Mouse (Mus musculus): ENCODE measurements around the gene Tle1. TPM values are rescaled to one million over a fixed set of nuclear protein-coding genes. Genes with fewer than 3 reads are reported as not detected.

Tle1 gene
- polyA plus RNA-seq (2015; fragmentation: Nextera tagmentation; extraction: Ambion mirVana) = 7.7 and 8.7 TPM in 2 replicates

GRCm38 (mm10) chr4:72200559-72201409 is at the start of gene Tle1:
Gene Tle1 (minus strand): TSS chr4:72200919.
- H3K9ac ChIP-seq (ENCODE audit: low read depth, low read length) = peak within 1 kb of the TSS; percentile 76
- peak within 1 kb of the TSS; percentile 84 for H3K27ac ChIP-seq (ENCODE audit: low read length)
- ATAC-seq (ENCODE audit: low read depth) = peak; percentile 90
- H3K4me3 ChIP-seq (ENCODE audit: low read depth, low read length) = peak within 1 kb of the TSS; percentile 78
- no peaks in the 10 kb centered on the region for H3K36me3 ChIP-seq (ENCODE audit: control insufficient read depth, insufficient read depth)
- no peaks in the 10 kb centered on the region for H3K9me3 ChIP-seq (replicated peaks; ENCODE audit: control insufficient read depth, low read length)
- H3K4me1 ChIP-seq (ENCODE audit: control insufficient read depth, low read depth, low read length) = peaks cover 5% of the 10 kb centered on the region; the same call in 1 of the 2 replicates
- H3K27me3 ChIP-seq (ENCODE audit: control insufficient read depth, insufficient read depth, low read depth, low read length) = peaks cover 6% of the 10 kb centered on the region; the same call in 1 of the 2 replicates
- peak within 1 kb of the TSS; percentile 96 for H3K4me2 ChIP-seq (ENCODE audit: low read depth, low read length)
- under 1% methylated on average over 105 of the region's 107 CpGs for WGBS (ENCODE audit: insufficient replicate concordance)

- no peaks in the 10 kb centered on the region for H3K27me3 ChIP-seq (ENCODE audit: control insufficient read depth, insufficient read depth, low read depth, low read length)
- no peaks in the 10 kb centered on the region for H3K9me3 ChIP-seq (replicated peaks; ENCODE audit: control insufficient read depth, low read length)
- no peak overlapping the region for H3K9ac ChIP-seq (ENCODE audit: low read depth, low read length)
- no peak for ATAC-seq (ENCODE audit: low read depth)
- 40% methylated on average over 4 of the region's 4 CpGs for WGBS (ENCODE audit: insufficient replicate concordance)
- H3K27ac ChIP-seq (ENCODE audit: low read length) = no peak overlapping the region
- no peaks in the 10 kb centered on the region for H3K4me1 ChIP-seq (ENCODE audit: control insufficient read depth, low read depth, low read length)
- H3K4me3 ChIP-seq (ENCODE audit: low read depth, low read length) = no peak overlapping the region
- no peaks in the 10 kb centered on the region for H3K36me3 ChIP-seq (ENCODE audit: control insufficient read depth, insufficient read depth)
- no peak overlapping the region for H3K4me2 ChIP-seq (ENCODE audit: low read depth, low read length)
These were observed 33.0 kb upstream of the Tle1 start for GRCm38 (mm10) chr4:72233584-72234219.

DNA sequence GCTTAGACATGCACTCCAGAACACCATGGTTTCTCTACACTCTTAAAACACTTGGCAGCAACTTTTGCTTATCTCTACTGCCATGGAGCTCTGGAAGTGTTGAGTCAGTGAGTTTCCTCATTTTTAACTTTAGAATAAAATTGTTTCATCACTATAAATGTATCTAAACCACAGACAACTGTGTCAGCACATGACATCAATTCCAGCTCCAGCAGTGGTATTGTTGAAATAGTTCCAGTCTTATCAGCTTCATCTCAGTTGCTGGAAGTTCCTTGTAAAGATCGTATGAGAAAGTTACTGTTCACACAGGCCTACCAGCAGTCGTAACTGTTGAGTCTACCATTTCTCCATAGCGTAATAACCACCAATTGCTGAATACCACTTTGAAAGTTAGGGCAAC is 31.5 kb upstream of the Tle1 start:
- no peaks in the 10 kb centered on the region for H3K27me3 ChIP-seq (ENCODE audit: control insufficient read depth, insufficient read depth, low read depth, low read length)
- H3K4me3 ChIP-seq (ENCODE audit: low read depth, low read length) = no peak overlapping the region
- no peak overlapping the region for H3K9ac ChIP-seq (ENCODE audit: low read depth, low read length)
- no peaks in the 10 kb centered on the region for H3K4me1 ChIP-seq (ENCODE audit: control insufficient read depth, low read depth, low read length)
- no peaks in the 10 kb centered on the region for H3K9me3 ChIP-seq (replicated peaks; ENCODE audit: control insufficient read depth, low read length)
- ATAC-seq (ENCODE audit: low read depth) = no peak
- 35% methylated on average over 3 of the region's 3 CpGs for WGBS (ENCODE audit: insufficient replicate concordance)
- H3K4me2 ChIP-seq (ENCODE audit: low read depth, low read length) = no peak overlapping the region
- no peaks in the 10 kb centered on the region for H3K36me3 ChIP-seq (ENCODE audit: control insufficient read depth, insufficient read depth)
- H3K27ac ChIP-seq (ENCODE audit: low read length) = no peak overlapping the region

GRCm38 (mm10) chr4:72230832-72231231 is 30.1 kb upstream of the Tle1 start:
- Histone ChIP-seq H3K9ac (ENCODE audit: low read depth, low read length) (no peak overlapping the region), H3K27me3 (ENCODE audit: control insufficient read depth, insufficient read depth, low read depth, low read length) (no peaks in the 10 kb centered on the region), H3K4me2 (ENCODE audit: low read depth, low read length) (no peak overlapping the region), H3K27ac (ENCODE audit: low read length) (no peak overlapping the region), H3K4me1 (ENCODE audit: control insufficient read depth, low read depth, low read length) (no peaks in the 10 kb centered on the region), H3K36me3 (ENCODE audit: control insufficient read depth, insufficient read depth) (no peaks in the 10 kb centered on the region), H3K9me3 (replicated peaks; ENCODE audit: control insufficient read depth, low read length) (no peaks in the 10 kb centered on the region), H3K4me3 (ENCODE audit: low read depth, low read length) (no peak overlapping the region)
- ATAC-seq (ENCODE audit: low read depth) = no peak

- Histone ChIP-seq H3K4me3 (ENCODE audit: low read depth, low read length) (no peak overlapping the region), H3K9ac (ENCODE audit: low read depth, low read length) (no peak overlapping the region), H3K4me2 (ENCODE audit: low read depth, low read length) (no peak overlapping the region), H3K27me3 (ENCODE audit: control insufficient read depth, insufficient read depth, low read depth, low read length) (no peaks in the 10 kb centered on the region), H3K36me3 (ENCODE audit: control insufficient read depth, insufficient read depth) (no peaks in the 10 kb centered on the region), H3K9me3 (replicated peaks; ENCODE audit: control insufficient read depth, low read length) (no peaks in the 10 kb centered on the region), H3K4me1 (ENCODE audit: control insufficient read depth, low read depth, low read length) (no peaks in the 10 kb centered on the region), H3K27ac (ENCODE audit: low read length) (no peak overlapping the region)
- WGBS (ENCODE audit: insufficient replicate concordance) = 55% methylated on average over 3 of the region's 3 CpGs
- no peak for ATAC-seq (ENCODE audit: low read depth)
These were observed 20.9 kb upstream of the Tle1 start for GRCm38 (mm10) chr4:72221629-72222028.

DNA sequence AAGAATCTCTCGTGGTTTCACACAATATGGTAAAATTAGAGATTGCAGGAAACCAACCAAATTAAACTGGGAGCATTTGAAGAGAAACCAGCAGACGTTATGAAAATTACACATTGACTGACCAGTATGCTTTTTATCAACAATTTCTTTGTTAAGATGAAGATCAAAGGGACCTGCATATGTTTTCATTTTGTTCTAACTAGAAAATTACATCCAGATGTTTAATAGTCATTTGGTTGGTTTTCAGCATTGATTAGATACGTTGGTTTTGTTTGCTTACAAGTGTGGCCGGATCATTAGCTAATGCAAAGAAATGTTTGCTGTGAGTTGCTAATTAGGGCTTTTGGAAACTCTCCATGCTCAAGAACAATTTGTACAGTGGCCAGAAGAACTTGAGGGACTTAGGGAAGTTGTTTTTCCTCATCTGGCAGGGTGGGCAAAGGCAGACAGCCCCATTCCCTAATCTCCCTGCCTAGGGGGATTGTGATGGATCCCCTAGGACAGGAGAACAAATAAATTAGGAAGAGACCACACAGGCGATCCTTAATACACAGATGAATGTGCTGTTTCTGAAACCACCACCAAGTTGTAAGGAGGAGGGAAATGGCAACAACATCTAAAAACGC is 3.8 kb upstream of the Tle1 start:
- H3K4me1 ChIP-seq (ENCODE audit: control insufficient read depth, low read depth, low read length) = peaks cover 3% of the 10 kb centered on the region; the same call in 1 of the 2 replicates
- no peak overlapping the region for H3K27ac ChIP-seq (ENCODE audit: low read length)
- H3K27me3 ChIP-seq (ENCODE audit: control insufficient read depth, insufficient read depth, low read depth, low read length) = peaks cover 6% of the 10 kb centered on the region; the same call in 1 of the 2 replicates
- 22% methylated on average over 6 of the region's 6 CpGs for WGBS (ENCODE audit: insufficient replicate concordance)
- no peaks in the 10 kb centered on the region for H3K36me3 ChIP-seq (ENCODE audit: control insufficient read depth, insufficient read depth)
- H3K9ac ChIP-seq (ENCODE audit: low read depth, low read length) = no peak overlapping the region
- ATAC-seq (ENCODE audit: low read depth) = no peak
- H3K4me2 ChIP-seq (ENCODE audit: low read depth, low read length) = 0 out of 2 replicates have a peak overlapping the region, but pooled peaks have one; percentile 6
- no peak overlapping the region for H3K4me3 ChIP-seq (ENCODE audit: low read depth, low read length)
- no peaks in the 10 kb centered on the region for H3K9me3 ChIP-seq (replicated peaks; ENCODE audit: control insufficient read depth, low read length)

- Histone ChIP-seq H3K4me1 (ENCODE audit: control insufficient read depth, low read depth, low read length) (peaks cover 5% of the 10 kb centered on the region; the same call in 1 of the 2 replicates), H3K36me3 (ENCODE audit: control insufficient read depth, insufficient read depth) (no peaks in the 10 kb centered on the region), H3K9ac (ENCODE audit: low read depth, low read length) (peak overlapping the region; percentile 34), H3K4me2 (ENCODE audit: low read depth, low read length) (peak overlapping the region; percentile 96), H3K9me3 (replicated peaks; ENCODE audit: control insufficient read depth, low read length) (no peaks in the 10 kb centered on the region), H3K4me3 (ENCODE audit: low read depth, low read length) (peak overlapping the region; percentile 78), H3K27ac (ENCODE audit: low read length) (peak overlapping the region; percentile 30), H3K27me3 (ENCODE audit: control insufficient read depth, insufficient read depth, low read depth, low read length) (peaks cover 6% of the 10 kb centered on the region; the same call in 1 of the 2 replicates)
- ATAC-seq (ENCODE audit: low read depth) = no peak
- under 1% methylated on average over 24 of the region's 24 CpGs for WGBS (ENCODE audit: insufficient replicate concordance)
These were observed 837 bp upstream of the Tle1 start for GRCm38 (mm10) chr4:72201521-72201991.

DNA sequence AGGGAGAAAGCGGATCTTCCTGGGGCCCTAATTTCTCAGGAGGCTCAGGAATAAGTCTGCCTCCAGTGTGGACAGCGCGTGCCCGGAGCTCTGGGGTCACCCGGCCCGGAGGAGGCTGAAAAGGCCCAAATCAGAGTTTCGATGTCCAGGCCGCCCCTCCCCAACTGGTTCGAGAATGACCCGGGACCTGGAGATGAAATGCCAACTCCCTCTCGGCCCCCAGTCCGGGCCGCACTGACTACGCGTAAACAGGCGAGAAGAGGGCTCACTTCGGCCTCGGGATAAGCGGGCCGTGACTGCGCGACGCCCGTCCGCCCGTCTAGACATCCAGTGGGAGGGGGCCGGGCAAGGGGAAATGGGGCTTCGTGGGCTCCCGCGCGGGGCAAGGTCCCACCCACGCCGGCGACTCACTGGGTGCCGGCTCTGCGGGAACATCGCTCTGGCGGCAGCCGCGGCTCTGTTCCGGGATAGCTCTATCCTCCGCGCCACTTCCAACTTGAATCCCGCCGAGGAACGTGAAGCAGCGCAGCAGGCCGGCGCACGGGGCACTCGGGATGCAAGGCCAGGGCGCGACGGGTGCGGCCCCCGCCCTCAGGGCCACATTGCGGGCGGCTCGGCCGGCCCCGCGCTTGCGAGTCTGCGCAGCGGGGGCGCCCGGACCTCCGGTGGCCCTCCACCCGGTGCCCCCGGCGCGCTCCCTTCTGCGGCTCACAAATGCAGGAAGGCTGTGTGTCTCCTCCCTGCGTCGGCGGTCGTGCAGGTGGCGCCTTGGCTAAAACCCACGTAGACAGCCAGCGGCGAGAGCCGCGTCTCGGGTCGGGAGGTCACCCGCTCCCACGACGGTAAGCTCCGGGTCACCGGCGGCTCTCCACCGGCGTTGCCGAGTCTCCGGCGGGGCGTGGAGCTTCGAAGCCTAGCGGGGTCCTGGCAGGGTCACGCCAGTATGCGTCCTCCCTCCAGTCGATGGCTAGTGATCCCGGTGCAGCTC is 854 bp downstream of the Tle1 start:
- ATAC-seq (ENCODE audit: low read depth) = no peak
- H3K36me3 ChIP-seq (ENCODE audit: control insufficient read depth, insufficient read depth) = no peaks in the 10 kb centered on the region
- H3K9me3 ChIP-seq (replicated peaks; ENCODE audit: control insufficient read depth, low read length) = no peaks in the 10 kb centered on the region
- peak overlapping the region; percentile 96 for H3K4me2 ChIP-seq (ENCODE audit: low read depth, low read length)
- WGBS (ENCODE audit: insufficient replicate concordance) = under 1% methylated on average over 101 of the region's 103 CpGs
- H3K27ac ChIP-seq (ENCODE audit: low read length) = peak overlapping the region; percentile 84
- H3K4me3 ChIP-seq (ENCODE audit: low read depth, low read length) = peak overlapping the region; percentile 78
- H3K27me3 ChIP-seq (ENCODE audit: control insufficient read depth, insufficient read depth, low read depth, low read length) = peaks cover 6% of the 10 kb centered on the region; the same call in 1 of the 2 replicates
- peaks cover 11% of the 10 kb centered on the region; the same call in 1 of the 2 replicates for H3K4me1 ChIP-seq (ENCODE audit: control insufficient read depth, low read depth, low read length)
- peak overlapping the region; percentile 76 for H3K9ac ChIP-seq (ENCODE audit: low read depth, low read length)

Data from liver, embryonic 16.5 days (tissue).